In the genomic region with DNA sequence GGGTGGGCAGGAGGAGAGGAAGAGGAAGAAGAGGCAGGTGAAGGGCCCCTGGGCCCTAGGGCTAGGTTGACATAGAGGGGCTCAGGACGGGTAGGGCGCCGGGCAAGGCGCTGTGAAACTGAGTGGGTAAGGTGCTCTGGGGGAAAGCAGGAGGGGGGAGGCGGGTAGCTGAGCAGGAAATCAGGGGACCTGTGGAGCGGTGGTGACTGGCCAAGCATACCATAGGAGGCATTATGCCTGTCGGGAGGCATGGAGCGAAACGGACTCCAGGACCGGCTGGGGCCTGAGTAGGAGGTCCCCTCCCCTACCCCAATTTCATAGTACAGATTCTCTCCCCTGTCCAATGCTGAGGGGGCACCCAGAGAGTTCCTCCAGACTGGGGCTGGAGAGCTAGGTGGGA, we compare ENCODE assay signal across 26 mouse cellular contexts. TPM values are rescaled to one million over a fixed set of nuclear protein-coding genes. Genes with fewer than 3 reads are reported as not detected.
DNase-seq lines count a peak whose midpoint lies in the region; ATAC-seq and TF ChIP-seq lines count a peak whose summit lies in the region.
"Had no signal": no experiment of that assay in that cellular context is flagged by ENCODE, and none has a peak within 500 bp of the region (broad histone marks: within the 10 kb centered on the region; RNA-seq: fewer than 3 reads in every experiment).

No protein-coding gene starts in this region.

- 54% methylated on average over 10 of the region's 10 CpGs for WGBS in kidney, embryonic 14.5 days
- WGBS in kidney, postnatal 0 days, result 69% methylated on average over 10 of the region's 10 CpGs
- WGBS in liver, postnatal 0 days (ENCODE audit: insufficient replicate concordance), result 84% methylated on average over 10 of the region's 10 CpGs
- 85% methylated on average over 10 of the region's 10 CpGs for WGBS in liver, embryonic 12.5 days (ENCODE audit: insufficient replicate concordance)
- WGBS in limb, embryonic 10.5 days, result 77% methylated on average over 10 of the region's 10 CpGs

- H3K4me1 ChIP-seq in kidney, embryonic 14.5 days (ENCODE audit: control insufficient read depth, insufficient read depth, low read length), result peaks cover 17% of the 10 kb centered on the region
- peaks cover 17% of the 10 kb centered on the region; the same call in 1 of the 2 replicates for H3K4me1 ChIP-seq in kidney, postnatal 0 days (replicated peaks; ENCODE audit: insufficient read depth, low read length)
- no peaks in the 10 kb centered on the region for H3K4me1 ChIP-seq in liver, postnatal 0 days (ENCODE audit: insufficient read depth)
- H3K4me1 ChIP-seq in liver, embryonic 12.5 days, result peaks cover 6% of the 10 kb centered on the region; the same call in 1 of the 2 replicates
- H3K4me1 ChIP-seq in limb, embryonic 10.5 days, result peaks cover 17% of the 10 kb centered on the region

- no peak overlapping the region for H3K4me2 ChIP-seq in kidney, embryonic 14.5 days (replicated peaks; ENCODE audit: low read depth, low read length)
- no peak overlapping the region for H3K4me2 ChIP-seq in kidney, postnatal 0 days (ENCODE audit: low read length)
- no peak overlapping the region for H3K4me2 ChIP-seq in liver, postnatal 0 days (ENCODE audit: low read depth, low read length)
- H3K4me2 ChIP-seq in liver, embryonic 12.5 days, result no peak overlapping the region
- H3K4me2 ChIP-seq: forebrain, embryonic 13.5 days; hindbrain, embryonic 12.5 days had no signal

- ATAC-seq in kidney, embryonic 14.5 days (ENCODE audit: low FRiP score, low TSS enrichment), result peak; percentile 21; the same call in 1 of the 2 replicates
- no peak; the same call in 1 of the 2 replicates for ATAC-seq in kidney, postnatal 0 days (replicated peaks; ENCODE audit: low FRiP score, low read depth)
- ATAC-seq in liver, postnatal 0 days, result no peak
- no peak for ATAC-seq in liver, embryonic 12.5 days
- ATAC-seq: activated CD4-positive, CD25-positive, alpha-beta regulatory T cell, adult 4 months; forebrain, embryonic 13.5 days; forebrain, embryonic 16.5 days had no signal

- H3K9ac ChIP-seq in kidney, embryonic 14.5 days (ENCODE audit: low read depth, low read length), result no peak overlapping the region
- peak overlapping the region; percentile 35; the same call in 1 of the 2 replicates for H3K9ac ChIP-seq in kidney, postnatal 0 days (ENCODE audit: low read depth, low read length)
- no peak overlapping the region for H3K9ac ChIP-seq in liver, postnatal 0 days (replicated peaks)
- H3K9ac ChIP-seq in liver, embryonic 12.5 days, result no peak overlapping the region
- H3K9ac ChIP-seq: forebrain, embryonic 13.5 days; hindbrain, embryonic 12.5 days had no signal

- H3K4me3 ChIP-seq in kidney, embryonic 14.5 days (ENCODE audit: low read length), result no peak overlapping the region
- no peak overlapping the region for H3K4me3 ChIP-seq in kidney, postnatal 0 days (replicated peaks; ENCODE audit: low read depth, low read length)
- no peak overlapping the region for H3K4me3 ChIP-seq in liver, postnatal 0 days (ENCODE audit: low read depth, low read length)
- no peak overlapping the region for H3K4me3 ChIP-seq in liver, embryonic 12.5 days
- H3K4me3 ChIP-seq in limb, embryonic 10.5 days, result no peak overlapping the region
- H3K4me3 ChIP-seq: forebrain, embryonic 10.5 days; forebrain, embryonic 13.5 days; heart, adult 2 months; heart, embryonic 10.5 days; hindbrain, embryonic 12.5 days had no signal

- no peak for TF ChIP-seq EP300 in liver, postnatal 0 days (IDR thresholded peaks at IDR 0.05; ENCODE audit: low read depth)

- DNase-seq in kidney, postnatal 36 days, result no peak
- no peak for DNase-seq in kidney, postnatal 0 days (ENCODE audit: low spot score)
- DNase-seq in kidney, postnatal 25 days, result no peak
- peak; percentile 12 for DNase-seq in liver, postnatal 0 days
- DNase-seq in limb, embryonic 10.5 days (ENCODE audit: low spot score), result peak; percentile 26
- DNase-seq in cerebellum, postnatal 36 days, result no peak
- DNase-seq: adrenal gland, adult 8-10 months; adrenal gland, postnatal 25 days; cerebellum, adult 11-12 months; cerebellum, adult 8-10 months; cerebellum, postnatal 10 days; gastrocnemius, postnatal 10 days; gastrocnemius, postnatal 36 days; heart, adult 2 months had no signal

- H3K9me3 ChIP-seq in kidney, embryonic 14.5 days (ENCODE audit: control insufficient read depth, low read length), result no peaks in the 10 kb centered on the region
- no peaks in the 10 kb centered on the region for H3K9me3 ChIP-seq in kidney, postnatal 0 days (replicated peaks; ENCODE audit: low read length)
- H3K9me3 ChIP-seq in liver, postnatal 0 days (ENCODE audit: low read length), result no peaks in the 10 kb centered on the region
- H3K9me3 ChIP-seq in liver, embryonic 12.5 days (replicated peaks), result no peaks in the 10 kb centered on the region
- no peaks in the 10 kb centered on the region for H3K9me3 ChIP-seq in limb, embryonic 10.5 days (replicated peaks)
- H3K9me3 ChIP-seq: forebrain, embryonic 10.5 days; forebrain, embryonic 13.5 days; heart, embryonic 10.5 days; hindbrain, embryonic 12.5 days had no signal

- no peak for TF ChIP-seq CTCF in kidney, postnatal 0 days (IDR thresholded peaks at IDR 0.05; ENCODE audit: low read depth)
- TF ChIP-seq CTCF in liver, postnatal 0 days (IDR thresholded peaks at IDR 0.05; ENCODE audit: low read depth), result no peak

- H3K27me3 ChIP-seq in kidney, embryonic 14.5 days (ENCODE audit: control insufficient read depth, insufficient read depth, low read length), result no peaks in the 10 kb centered on the region
- H3K27me3 ChIP-seq in kidney, postnatal 0 days (ENCODE audit: insufficient read depth, low read length), result no peaks in the 10 kb centered on the region
- no peaks in the 10 kb centered on the region for H3K27me3 ChIP-seq in liver, postnatal 0 days (ENCODE audit: insufficient read depth, low read length)
- 0 out of 2 replicates have a peak, but pooled peaks cover 3% of the 10 kb centered on the region for H3K27me3 ChIP-seq in liver, embryonic 12.5 days (replicated peaks)
- peaks cover 10% of the 10 kb centered on the region for H3K27me3 ChIP-seq in limb, embryonic 10.5 days (ENCODE audit: low read depth, poor library complexity, severe bottlenecking)
- H3K27me3 ChIP-seq: forebrain, embryonic 13.5 days; hindbrain, embryonic 12.5 days had no signal

- H3K27ac ChIP-seq in kidney, embryonic 14.5 days (ENCODE audit: low read depth, low read length), result peak overlapping the region; percentile 38; the same call in 1 of the 2 replicates
- peak overlapping the region; percentile 19; the same call in 1 of the 2 replicates for H3K27ac ChIP-seq in kidney, postnatal 0 days
- H3K27ac ChIP-seq in liver, postnatal 0 days (ENCODE audit: low read depth), result no peak overlapping the region
- no peak overlapping the region for H3K27ac ChIP-seq in liver, embryonic 12.5 days
- H3K27ac ChIP-seq in limb, embryonic 10.5 days, result no peak overlapping the region
- H3K27ac ChIP-seq: forebrain, embryonic 10.5 days; forebrain, embryonic 13.5 days; heart, adult 2 months; heart, embryonic 10.5 days; hindbrain, embryonic 12.5 days had no signal

- peaks cover 29% of the 10 kb centered on the region for H3K36me3 ChIP-seq in kidney, embryonic 14.5 days (ENCODE audit: control insufficient read depth, insufficient read depth, low read length)
- peaks cover 16% of the 10 kb centered on the region; the same call in 1 of the 2 replicates for H3K36me3 ChIP-seq in kidney, postnatal 0 days (ENCODE audit: insufficient read depth, low read length)
- peaks cover under 1% of the 10 kb centered on the region for H3K36me3 ChIP-seq in liver, postnatal 0 days (replicated peaks; ENCODE audit: insufficient read depth, low read length)
- peaks cover 46% of the 10 kb centered on the region for H3K36me3 ChIP-seq in liver, embryonic 12.5 days
- H3K36me3 ChIP-seq in limb, embryonic 10.5 days, result peaks cover 54% of the 10 kb centered on the region

RNA-seq across cellular contexts. Expression of gene Arhgap33, which starts 12.0 kb away (rescaled TPM):
- 13.4 and 17.3 TPM in 2 replicates for polyA plus RNA-seq in kidney, embryonic 14.5 days (2014; fragmentation: Nextera tagmentation; extraction: Ambion mirVana)
- 4.2 TPM in 2 replicates for polyA plus RNA-seq in kidney, postnatal 0 days (2015; fragmentation: Nextera tagmentation; extraction: Ambion mirVana)
- polyA plus RNA-seq in liver, postnatal 0 days (2015; fragmentation: Nextera tagmentation; extraction: Ambion mirVana), result 1.0 and 1.1 TPM in 2 replicates
- polyA plus RNA-seq in liver, embryonic 12.5 days (2016; fragmentation: Nextera tagmentation; extraction: Ambion mirVana), result 4.0 and 4.8 TPM in 2 replicates
- 14.0 and 17.1 TPM in 2 replicates for polyA plus RNA-seq in limb, embryonic 10.5 days (2016; fragmentation: Nextera tagmentation; extraction: Ambion mirVana)

RNA-seq across cellular contexts. Expression of gene Hspb6, which starts 29.1 kb away (rescaled TPM):
- 8.9 and 9.2 TPM in 2 replicates for polyA plus RNA-seq in kidney, embryonic 14.5 days (2014; fragmentation: Nextera tagmentation; extraction: Ambion mirVana)
- 15.8 and 17.7 TPM in 2 replicates for polyA plus RNA-seq in kidney, postnatal 0 days (2015; fragmentation: Nextera tagmentation; extraction: Ambion mirVana)
- 4.9 and 6.6 TPM in 2 replicates for polyA plus RNA-seq in liver, postnatal 0 days (2015; fragmentation: Nextera tagmentation; extraction: Ambion mirVana)
- polyA plus RNA-seq in liver, embryonic 12.5 days (2016; fragmentation: Nextera tagmentation; extraction: Ambion mirVana), result 5.0 and 5.4 TPM in 2 replicates
- polyA plus RNA-seq in limb, embryonic 10.5 days (2016; fragmentation: Nextera tagmentation; extraction: Ambion mirVana), result 4.7 and 7.0 TPM in 2 replicates

RNA-seq across cellular contexts. Expression of gene Proser3, which starts 29.2 kb away (rescaled TPM):
- 15.2 and 25.0 TPM in 2 replicates for polyA plus RNA-seq in kidney, embryonic 14.5 days (2014; fragmentation: Nextera tagmentation; extraction: Ambion mirVana)
- 5.2 and 5.6 TPM in 2 replicates for polyA plus RNA-seq in kidney, postnatal 0 days (2015; fragmentation: Nextera tagmentation; extraction: Ambion mirVana)
- 0.53 and 1.1 TPM in 2 replicates for polyA plus RNA-seq in liver, postnatal 0 days (2015; fragmentation: Nextera tagmentation; extraction: Ambion mirVana)
- 5.3 and 5.6 TPM in 2 replicates for polyA plus RNA-seq in liver, embryonic 12.5 days (2016; fragmentation: Nextera tagmentation; extraction: Ambion mirVana)
- 17.8 and 21.6 TPM in 2 replicates for polyA plus RNA-seq in limb, embryonic 10.5 days (2016; fragmentation: Nextera tagmentation; extraction: Ambion mirVana)

RNA-seq across cellular contexts. Expression of gene Prodh2, which starts 29.4 kb away (rescaled TPM):
- polyA plus RNA-seq in kidney, embryonic 14.5 days (2014; fragmentation: Nextera tagmentation; extraction: Ambion mirVana), result 0.94 and 2.3 TPM in 2 replicates
- 22.9 and 34.1 TPM in 2 replicates for polyA plus RNA-seq in kidney, postnatal 0 days (2015; fragmentation: Nextera tagmentation; extraction: Ambion mirVana)
- polyA plus RNA-seq in liver, postnatal 0 days (2015; fragmentation: Nextera tagmentation; extraction: Ambion mirVana), result 203 and 205 TPM in 2 replicates
- polyA plus RNA-seq in liver, embryonic 12.5 days (2016; fragmentation: Nextera tagmentation; extraction: Ambion mirVana), result 21.1 and 22.3 TPM in 2 replicates
- polyA plus RNA-seq in limb, embryonic 10.5 days (2016; fragmentation: Nextera tagmentation; extraction: Ambion mirVana), result not detected in 2 replicates
- polyA plus RNA-seq: activated CD4-positive, CD25-positive, alpha-beta regulatory T cell, adult 4 months; embryonic facial prominence, embryonic 11.5 days; embryonic facial prominence, embryonic 14.5 days; forebrain, embryonic 10.5 days; forebrain, embryonic 16.5 days; heart, adult 2 months; heart, embryonic 14.5 days; heart, postnatal 0 days; hindbrain, embryonic 12.5 days had no signal

RNA-seq across cellular contexts. Expression of gene Lin37, which starts 36.8 kb away (rescaled TPM):
- 38.5 and 48.0 TPM in 2 replicates for polyA plus RNA-seq in kidney, embryonic 14.5 days (2014; fragmentation: Nextera tagmentation; extraction: Ambion mirVana)
- polyA plus RNA-seq in kidney, postnatal 0 days (2015; fragmentation: Nextera tagmentation; extraction: Ambion mirVana), result 37.6 and 40.8 TPM in 2 replicates
- polyA plus RNA-seq in liver, postnatal 0 days (2015; fragmentation: Nextera tagmentation; extraction: Ambion mirVana), result 16.0 and 18.9 TPM in 2 replicates
- polyA plus RNA-seq in liver, embryonic 12.5 days (2016; fragmentation: Nextera tagmentation; extraction: Ambion mirVana), result 30.3 and 31.4 TPM in 2 replicates
- polyA plus RNA-seq in limb, embryonic 10.5 days (2016; fragmentation: Nextera tagmentation; extraction: Ambion mirVana), result 42.5 and 45.6 TPM in 2 replicates

Comparison
In these comparisons a context has a peak if more than half of its experiments do, and no peak if none do; other contexts are left out.
1. H3K27ac ChIP-seq: peak in kidney, embryonic 14.5 days (single experiment) and kidney, postnatal 0 days (single experiment); none in liver, postnatal 0 days (single experiment), liver, embryonic 12.5 days (single experiment) and limb, embryonic 10.5 days (single experiment).
2. DNase-seq: peak in liver, postnatal 0 days (single experiment) and limb, embryonic 10.5 days (single experiment); none in kidney, postnatal 36 days (0 of 2), kidney, postnatal 0 days (single experiment), kidney, postnatal 25 days (0 of 2) and cerebellum, postnatal 36 days (0 of 2).